Mouse (Mus musculus): Measurements from ENCODE around the gene Zfp36l1. TPM values are rescaled to one million over a fixed set of nuclear protein-coding genes. Genes with fewer than 3 reads are reported as not detected.

Gene Zfp36l1
- polyA plus RNA-seq, 1 experiment = 58.3 TPM

- DNase-seq (ENCODE audit: low read depth) = no peak
These were observed 18.8 kb upstream of the Zfp36l1 start for GRCm38 (mm10) chr12:80131359-80132249.

- no peak for DNase-seq (ENCODE audit: low read depth)
These were observed 17.9 kb upstream of the Zfp36l1 start for GRCm38 (mm10) chr12:80130558-80131358.

GRCm38 (mm10) chr12:80129531-80129930, 16.7 kb upstream of the Zfp36l1 start:
- DNase-seq (ENCODE audit: low read depth) = no peak

- DNase-seq (ENCODE audit: low read depth) = no peak
These were observed 14.5 kb upstream of the Zfp36l1 start for GRCm38 (mm10) chr12:80127191-80127762.

DNA sequence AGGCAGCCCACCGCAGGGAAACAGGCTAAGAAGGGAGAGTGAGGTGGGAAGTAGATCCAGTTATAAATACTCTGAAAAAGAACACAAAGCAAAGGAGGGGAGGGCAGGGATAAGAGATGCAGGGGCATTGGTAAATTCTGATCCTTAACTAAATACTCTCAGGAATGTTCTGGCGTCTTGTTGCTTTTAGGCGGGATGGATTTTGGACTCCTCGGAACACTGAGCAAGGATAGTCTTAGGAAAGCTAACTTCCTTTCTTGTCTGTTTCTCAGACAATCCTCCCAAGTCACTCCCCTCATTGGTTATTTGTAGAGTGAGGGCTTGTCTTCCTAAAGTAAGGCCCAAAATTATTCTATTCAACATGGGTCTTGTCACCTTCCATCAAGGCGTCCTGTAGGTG, 12.5 kb upstream of the Zfp36l1 start:
- no peak for DNase-seq (ENCODE audit: low read depth)

DNA sequence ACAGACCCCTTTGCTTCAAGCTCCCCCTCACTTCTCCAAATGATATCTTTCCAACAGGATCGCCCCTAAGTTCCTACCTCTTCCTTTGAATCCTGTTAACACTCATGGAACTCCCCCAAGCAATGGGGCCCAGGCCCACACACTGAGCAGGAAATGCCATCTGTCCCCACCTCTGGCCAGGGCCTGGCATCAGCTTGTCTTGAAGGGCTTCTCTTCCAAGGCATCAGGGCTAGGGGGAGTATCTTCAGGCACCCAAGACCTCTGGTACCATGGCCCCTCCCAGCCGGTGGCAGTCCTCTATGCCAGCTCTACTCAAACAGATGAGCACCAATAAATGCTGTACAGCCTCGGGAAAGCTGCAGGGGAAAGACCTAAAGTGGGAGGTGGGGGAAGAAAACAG, 11.9 kb upstream of the Zfp36l1 start:
- no peak for DNase-seq (ENCODE audit: low read depth)

- no peak for DNase-seq (ENCODE audit: low read depth)
These were observed 11.4 kb upstream of the Zfp36l1 start for GRCm38 (mm10) chr12:80124211-80124610.

GRCm38 (mm10) chr12:80123227-80123803, 10.5 kb upstream of the Zfp36l1 start:
- DNase-seq (ENCODE audit: low read depth) = no peak

DNA sequence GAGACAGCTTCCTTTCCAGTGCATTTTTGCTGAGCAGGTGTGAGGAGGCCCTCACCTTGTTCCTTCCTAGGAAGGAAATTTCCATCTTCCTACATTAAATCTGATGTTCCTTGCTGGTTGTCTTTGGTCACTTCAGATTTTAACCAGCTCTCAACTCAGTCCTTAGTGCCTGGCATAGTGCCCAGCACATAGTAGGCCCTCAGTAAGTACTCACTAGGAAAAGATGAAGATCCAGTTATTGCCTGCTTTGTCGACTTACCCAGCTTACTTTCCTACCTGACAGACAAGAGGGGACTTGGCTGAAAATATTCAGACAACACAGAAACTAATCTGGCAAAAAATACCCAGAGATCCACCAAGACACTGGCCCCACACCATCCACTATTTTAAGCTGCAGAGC, 8.6 kb upstream of the Zfp36l1 start:
- DNase-seq (ENCODE audit: low read depth) = no peak

DNA sequence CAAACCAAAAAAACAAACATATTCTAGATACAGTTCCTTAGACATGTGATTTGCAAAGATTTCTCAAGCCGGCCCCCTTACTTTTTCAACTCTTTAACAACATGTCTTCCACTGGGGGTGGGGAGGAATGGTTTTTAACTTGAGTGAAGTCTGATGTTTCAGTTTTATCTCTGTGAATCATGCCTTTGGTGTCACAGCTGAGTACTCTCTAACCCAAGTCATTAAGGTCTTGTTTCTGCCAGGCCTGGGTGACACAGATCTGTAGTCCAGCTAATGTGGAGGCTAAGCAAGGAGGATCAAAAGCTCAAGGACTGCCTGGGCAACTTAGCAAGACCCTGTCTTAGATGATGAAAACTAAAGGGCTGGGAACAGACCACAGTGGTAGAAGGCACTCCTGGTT, 5.8 kb upstream of the Zfp36l1 start:
- DNase-seq (ENCODE audit: low read depth) = no peak

DNA sequence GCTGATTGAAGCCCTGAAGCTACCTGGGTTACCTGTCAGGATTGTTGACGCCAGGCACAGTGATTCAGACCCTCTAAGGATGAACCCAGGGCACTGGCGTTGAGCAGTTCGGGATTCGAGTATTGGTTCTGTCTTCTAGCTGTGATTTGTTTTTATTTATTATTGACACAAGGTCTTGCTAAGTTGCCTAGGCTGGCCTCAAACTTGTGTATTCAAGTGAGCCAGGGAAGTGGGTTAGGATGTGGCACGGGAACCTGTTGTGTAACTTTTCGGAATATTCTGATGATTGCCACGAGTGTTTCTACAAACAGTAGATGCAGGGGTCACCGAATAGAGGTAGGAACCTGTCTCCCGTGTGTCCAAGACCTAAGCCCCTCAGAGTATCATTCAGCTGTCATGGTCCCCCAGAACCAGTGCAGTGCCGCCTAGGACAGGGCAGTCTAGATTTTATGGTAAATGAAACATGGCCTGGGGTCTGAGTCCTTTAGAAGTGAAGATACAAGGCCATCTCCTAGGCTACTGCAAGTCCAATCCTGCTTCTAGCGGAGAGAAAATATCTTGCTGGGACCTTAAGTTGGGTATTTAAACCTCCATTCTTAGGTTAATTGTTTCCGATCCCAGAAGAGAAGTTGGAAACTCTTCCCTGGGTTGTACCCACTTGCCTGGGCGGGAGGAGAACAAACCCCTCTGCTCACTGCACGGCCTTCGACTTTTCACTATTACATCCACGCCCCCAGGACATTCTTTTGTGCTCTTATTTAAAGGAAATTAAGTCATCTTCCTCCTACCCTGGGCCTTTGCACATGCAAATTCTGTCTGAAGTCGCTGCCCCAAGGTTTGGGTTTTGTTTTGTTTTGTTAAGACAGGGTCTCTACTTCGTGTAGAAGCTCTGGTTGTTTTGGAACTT, 3.6 kb upstream of the Zfp36l1 start:
- no peak for DNase-seq (ENCODE audit: low read depth)

DNA sequence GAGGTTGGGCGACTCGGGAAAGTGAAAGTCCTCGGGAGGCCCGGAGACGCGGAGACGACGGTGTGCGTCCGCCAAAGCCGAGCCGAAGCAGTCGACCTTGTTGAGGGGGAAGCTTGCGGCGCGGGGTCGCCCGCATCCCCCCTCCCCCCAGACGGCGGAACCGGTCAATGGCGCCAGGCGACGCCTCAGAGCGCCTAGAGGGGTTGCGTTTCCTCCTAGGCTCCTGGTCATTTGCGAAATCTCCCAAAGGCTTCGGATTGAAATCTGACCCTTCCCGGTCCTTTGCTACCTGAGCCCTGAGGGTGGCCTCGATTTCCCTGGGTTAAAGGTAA, 3.0 kb upstream of the Zfp36l1 start:
- no peak for DNase-seq (ENCODE audit: low read depth)

DNA sequence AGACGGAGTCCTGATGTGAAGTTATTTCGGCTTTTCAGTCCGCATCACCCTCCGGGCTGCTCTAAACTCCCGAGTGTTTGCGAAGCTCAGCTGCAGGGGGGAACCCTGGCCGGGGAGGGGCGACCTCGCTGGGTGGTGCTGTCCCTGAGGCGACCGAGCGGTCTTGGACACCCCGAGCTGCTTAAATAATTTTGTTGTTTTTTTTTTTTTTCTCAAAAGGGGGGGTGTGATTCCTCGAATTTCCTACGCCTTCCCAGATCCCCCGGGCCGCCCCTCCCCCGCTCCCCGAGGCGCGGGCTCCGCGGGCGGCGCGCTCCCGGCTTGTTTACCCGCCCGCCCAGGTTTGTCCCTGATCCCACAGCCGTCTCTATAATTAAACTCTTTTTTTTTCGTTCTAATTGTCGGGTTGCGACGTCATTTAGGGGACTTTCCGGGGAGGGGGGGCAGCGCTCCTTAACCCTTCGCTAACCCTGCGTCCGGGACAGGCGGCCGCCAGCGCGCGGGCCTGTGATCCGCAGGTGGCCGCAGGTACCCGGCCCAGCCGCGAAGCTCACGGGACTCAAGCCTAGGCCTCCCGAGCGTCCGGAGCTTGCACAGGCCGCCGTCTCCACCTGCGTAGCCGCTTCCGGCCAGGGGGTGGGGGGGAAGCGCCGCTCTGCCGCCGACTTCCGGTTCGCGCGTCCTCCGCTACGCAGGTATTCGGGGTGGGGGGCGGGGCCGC, 2.5 kb upstream of the Zfp36l1 start:
- DNase-seq (ENCODE audit: low read depth) = no peak

- DNase-seq (ENCODE audit: low read depth) = no peak
These were observed 2.0 kb upstream of the Zfp36l1 start for GRCm38 (mm10) chr12:80114892-80115141.

GRCm38 (mm10) chr12:80114031-80114891, 1.4 kb upstream of the Zfp36l1 start:
- no peak for DNase-seq (ENCODE audit: low read depth)

DNA sequence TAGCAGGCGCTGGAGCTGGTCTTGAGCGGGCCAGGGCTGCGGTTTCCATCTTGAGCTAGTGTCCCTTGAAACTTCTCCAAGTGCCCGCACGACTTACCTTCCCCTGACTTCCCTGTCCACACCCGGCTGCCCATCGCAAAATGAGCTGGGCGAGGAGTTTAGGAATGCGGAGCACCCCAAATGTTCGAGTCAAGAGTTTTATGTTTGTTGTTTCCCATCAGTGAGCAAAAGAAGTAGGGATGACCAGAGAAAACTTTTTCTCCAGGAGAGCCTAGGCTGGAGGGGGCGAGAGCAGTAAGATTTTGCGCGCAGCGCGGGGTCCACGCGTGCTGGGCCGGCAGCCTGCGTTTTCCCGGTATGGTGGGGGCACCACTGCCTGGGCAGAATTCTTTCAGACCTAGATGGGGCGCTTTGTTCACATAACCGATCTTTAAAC, 791 bp upstream of the Zfp36l1 start:
- no peak for DNase-seq (ENCODE audit: low read depth)

- DNase-seq (ENCODE audit: low read depth) = no peak
These were observed 647 bp downstream of the Zfp36l1 start for GRCm38 (mm10) chr12:80112071-80112660.

DNA sequence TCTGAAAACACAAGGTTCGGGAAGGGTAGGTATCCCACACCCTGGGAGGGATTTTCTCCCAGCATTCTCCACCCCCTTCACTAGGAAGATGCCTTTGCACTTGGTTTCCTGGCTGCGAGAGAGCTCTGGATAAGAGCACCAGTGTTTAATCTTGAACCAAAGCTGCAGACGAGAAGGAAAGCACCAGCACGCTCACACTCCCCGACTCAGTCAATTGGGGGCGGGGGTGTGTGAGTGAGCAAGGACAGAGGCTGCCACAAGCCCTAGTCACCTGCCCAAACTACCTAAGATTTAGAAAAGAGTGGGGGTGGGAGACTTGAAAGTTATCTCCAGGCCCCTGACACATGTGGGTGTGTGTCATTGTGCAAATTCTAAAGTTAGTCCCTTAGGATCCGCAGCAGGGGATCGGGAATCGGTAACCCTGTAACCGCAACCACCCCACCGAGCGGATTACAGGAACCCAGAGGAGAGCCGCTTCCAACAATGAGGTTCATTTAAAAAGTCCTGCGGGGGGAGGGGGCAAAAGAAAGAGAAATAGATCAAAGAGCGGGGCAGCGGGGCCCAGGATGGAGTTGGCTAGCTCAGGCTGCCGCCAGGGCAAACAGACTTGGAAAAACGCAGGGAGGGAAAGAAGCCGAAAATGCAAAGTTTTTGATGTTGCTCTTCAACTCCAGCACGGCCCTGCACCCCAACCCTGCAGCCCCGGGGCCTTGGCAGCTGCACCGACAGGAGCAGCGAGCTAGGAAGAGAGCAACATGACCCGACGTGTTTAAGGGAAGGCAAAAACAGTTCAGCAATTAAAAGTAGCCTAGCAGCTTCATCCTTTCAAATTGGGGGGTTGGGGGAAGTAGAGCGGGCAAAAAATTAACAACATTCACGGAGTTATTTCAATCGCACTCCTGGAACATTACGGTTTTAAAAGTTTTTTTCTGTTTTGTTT, 1.4 kb downstream of the Zfp36l1 start:
- DNase-seq (ENCODE audit: low read depth) = no peak

- DNase-seq (ENCODE audit: low read depth) = no peak
These were observed 2.3 kb downstream of the Zfp36l1 start for GRCm38 (mm10) chr12:80110546-80110870.
